Mouse (Mus musculus) kidney, postnatal 0 days (tissue): ENCODE results near the gene Cdr2. TPM values are rescaled to one million over a fixed set of nuclear protein-coding genes. Genes with fewer than 3 reads are reported as not detected.

Experiments used
- ATAC-seq: fragments of 200-750 bp; cut with Nextera tagmentation; replicated peaks from 2 replicates; pipeline ENCODE4 v1.8.0; 2017; ENCODE audit warnings: low read depth, moderate number of reproducible peaks, moderate TSS enrichment, moderate library complexity; ENCODE audit not compliant: low FRiP score
- DNase-seq: peaks from one replicate; pipeline ENCODE4 v3.0.0-alpha.2; 2016; ENCODE audit warnings: low spot score
- H3K27ac ChIP-seq: fragments of 300-500 bp; sonication (generic); 2 replicates; pipeline ENCODE4 v1.5.1; 2014; ENCODE audit warnings: mild to moderate bottlenecking
- H3K27me3 ChIP-seq: fragments of 300-500 bp; sonication (generic); 2 replicates; pipeline ENCODE4 v1.6.1; 2014; ENCODE audit warnings: low read length, mixed read lengths; ENCODE audit not compliant: insufficient read depth
- H3K36me3 ChIP-seq: fragments of 300-500 bp; sonication (generic); 2 replicates; pipeline ENCODE4 v1.6.1; 2014; ENCODE audit warnings: low read length, mixed read lengths; ENCODE audit not compliant: insufficient read depth
- H3K4me1 ChIP-seq: fragments of 300-500 bp; sonication (generic); replicated peaks from 2 replicates; pipeline ENCODE4 v1.6.1; 2014; ENCODE audit warnings: antibody characterized with exemption, low read length, mixed read lengths; ENCODE audit not compliant: insufficient read depth
- H3K4me2 ChIP-seq: fragments of 300-500 bp; sonication (generic); 2 replicates; pipeline ENCODE4 v1.6.1; 2014; ENCODE audit warnings: mild to moderate bottlenecking, low read length, moderate library complexity, mixed read lengths
- H3K4me3 ChIP-seq: fragments of 300-500 bp; sonication (generic); replicated peaks from 2 replicates; pipeline ENCODE4 v1.5.1; 2014; ENCODE audit warnings: low read depth, low read length
- H3K9ac ChIP-seq: fragments of 300-500 bp; sonication (generic); 2 replicates; pipeline ENCODE4 v1.6.1; 2014; ENCODE audit warnings: low read depth, low read length
- H3K9me3 ChIP-seq: fragments of 300-500 bp; sonication (generic); replicated peaks from 2 replicates; pipeline ENCODE4 v1.6.1; 2016; ENCODE audit warnings: low read length, inconsistent platforms, mixed read lengths
- CTCF ChIP-seq: IDR thresholded peaks from 2 replicates; pipeline ENCODE4 v1.5.1; 2016; ENCODE audit warnings: antibody characterized with exemption, low read depth, mild to moderate bottlenecking, moderate library complexity
- WGBS: fragments of 180-500 bp; shearing (Covaris S2); extraction: QIAGEN DNeasy Blood & Tissue Kit; methylation state at CpG from one replicate; pipeline ENCODE4 v1.1.7; 2014; 5-methylcytosine and 5-hydroxymethylcytosine counted together
- polyA plus RNA-seq: library from polyadenylated mRNA; unstranded; fragments of >200 nt; fragmentation: Nextera tagmentation; extraction: Ambion mirVana; gene quantifications from 2 replicates; pipeline ENCODE4 v1.2.1, GENCODE M21; 2015

Gene Cdr2
- polyA plus RNA-seq, 1 experiment from 2014 or later: 9.7 TPM

DNA sequence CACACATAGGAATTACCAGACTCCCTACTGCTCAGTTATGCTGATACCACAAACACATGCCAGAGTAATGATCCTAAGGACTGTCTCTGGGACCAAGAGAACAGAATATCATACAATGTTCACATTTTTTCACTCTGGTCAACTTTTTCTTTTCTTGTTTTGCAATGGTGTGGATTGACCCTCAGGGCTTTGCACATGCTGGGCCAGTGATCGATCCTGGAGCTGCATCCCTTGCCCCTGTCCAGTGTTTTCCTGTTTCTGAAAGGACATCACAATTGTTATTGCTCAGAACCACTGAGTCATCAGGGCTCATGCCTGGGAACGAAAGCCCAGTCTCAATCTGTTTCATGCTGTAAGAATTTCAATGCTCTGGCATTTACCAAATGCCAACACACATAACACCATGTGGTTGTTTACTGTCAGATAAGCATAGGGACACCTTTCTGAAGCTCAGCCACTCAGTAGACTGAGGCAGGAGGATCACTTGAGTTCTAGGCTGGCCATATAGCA, 17.0 kb upstream of the Cdr2 start:
- H3K27me3 ChIP-seq: no peaks in the 10 kb centered on the region
- no peak overlapping the region for H3K27ac ChIP-seq
- DNase-seq (no peak), ATAC-seq (no peak)
- no peak overlapping the region for H3K9ac ChIP-seq
- no peak overlapping the region for H3K4me3 ChIP-seq
- no peaks in the 10 kb centered on the region for H3K9me3 ChIP-seq
- H3K36me3 ChIP-seq: no peaks in the 10 kb centered on the region
- no peak for TF ChIP-seq CTCF
- WGBS: 78% methylated on average over 2 of the region's 2 CpGs
- no peaks in the 10 kb centered on the region for H3K4me1 ChIP-seq
- no peak overlapping the region for H3K4me2 ChIP-seq

DNA sequence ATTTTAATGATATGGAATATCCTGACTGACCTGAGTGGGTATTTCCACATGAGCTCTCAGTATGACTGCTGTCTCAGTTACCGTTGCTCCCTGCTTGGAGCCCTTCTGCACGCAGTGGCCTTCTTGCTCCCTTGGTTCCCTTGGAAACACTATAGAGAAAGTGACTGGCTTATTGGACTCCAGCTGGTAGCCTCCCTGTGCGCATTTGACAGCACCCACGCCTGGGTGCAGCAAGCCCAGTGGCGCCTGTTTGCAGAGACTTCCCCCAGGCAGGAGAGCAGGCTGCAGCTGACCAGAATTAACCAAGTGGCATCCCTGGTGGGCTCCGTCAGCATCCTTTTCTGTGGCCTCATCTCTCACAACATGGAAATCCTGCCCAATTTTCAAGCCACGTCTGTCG, 9.1 kb upstream of the Cdr2 start:
- H3K4me3 ChIP-seq: no peak overlapping the region
- H3K36me3 ChIP-seq: no peaks in the 10 kb centered on the region
- no peak overlapping the region for H3K27ac ChIP-seq
- H3K9me3 ChIP-seq: no peaks in the 10 kb centered on the region
- H3K4me1 ChIP-seq: no peaks in the 10 kb centered on the region
- DNase-seq (no peak), ATAC-seq (no peak)
- no peak overlapping the region for H3K4me2 ChIP-seq
- 73% methylated on average over 8 of the region's 8 CpGs for WGBS
- H3K9ac ChIP-seq: no peak overlapping the region
- no peak for TF ChIP-seq CTCF
- 0 out of 2 replicates have a peak, but pooled peaks cover 2% of the 10 kb centered on the region for H3K27me3 ChIP-seq

DNA sequence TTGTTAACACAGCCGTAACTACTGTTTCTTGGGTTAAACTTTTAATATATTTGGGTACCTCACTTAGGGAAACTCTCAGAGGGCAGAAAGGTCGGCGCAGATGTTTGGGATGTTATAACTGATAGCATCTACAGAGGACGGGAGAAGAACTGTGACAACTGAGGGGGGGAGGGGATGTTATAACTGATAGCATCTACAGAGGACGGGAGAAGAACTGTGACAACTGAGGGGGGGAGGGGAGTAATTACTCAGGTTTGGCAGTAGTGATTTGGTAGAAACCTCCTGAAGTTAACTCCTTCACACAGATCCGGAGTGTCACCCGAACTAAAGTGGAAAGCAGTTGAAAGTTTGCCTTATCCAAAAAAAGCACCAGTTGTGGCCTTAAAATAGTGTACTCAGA, 856 bp upstream of the Cdr2 start:
- no peaks in the 10 kb centered on the region for H3K9me3 ChIP-seq
- H3K9ac ChIP-seq: peak overlapping the region; percentile 73
- H3K4me2 ChIP-seq: peak overlapping the region; percentile 93
- 0 out of 2 replicates have a peak, but pooled peaks cover 3% of the 10 kb centered on the region for H3K27me3 ChIP-seq
- H3K4me1 ChIP-seq: 0 out of 2 replicates have a peak, but pooled peaks cover 3% of the 10 kb centered on the region
- TF ChIP-seq CTCF: no peak
- DNase-seq (no peak), ATAC-seq (no peak)
- no peaks in the 10 kb centered on the region for H3K36me3 ChIP-seq
- H3K4me3 ChIP-seq: peak overlapping the region; percentile 84
- H3K27ac ChIP-seq: peak overlapping the region; percentile 75; the same call in 1 of the 2 replicates
- 5% methylated on average over 7 of the region's 7 CpGs for WGBS

DNA sequence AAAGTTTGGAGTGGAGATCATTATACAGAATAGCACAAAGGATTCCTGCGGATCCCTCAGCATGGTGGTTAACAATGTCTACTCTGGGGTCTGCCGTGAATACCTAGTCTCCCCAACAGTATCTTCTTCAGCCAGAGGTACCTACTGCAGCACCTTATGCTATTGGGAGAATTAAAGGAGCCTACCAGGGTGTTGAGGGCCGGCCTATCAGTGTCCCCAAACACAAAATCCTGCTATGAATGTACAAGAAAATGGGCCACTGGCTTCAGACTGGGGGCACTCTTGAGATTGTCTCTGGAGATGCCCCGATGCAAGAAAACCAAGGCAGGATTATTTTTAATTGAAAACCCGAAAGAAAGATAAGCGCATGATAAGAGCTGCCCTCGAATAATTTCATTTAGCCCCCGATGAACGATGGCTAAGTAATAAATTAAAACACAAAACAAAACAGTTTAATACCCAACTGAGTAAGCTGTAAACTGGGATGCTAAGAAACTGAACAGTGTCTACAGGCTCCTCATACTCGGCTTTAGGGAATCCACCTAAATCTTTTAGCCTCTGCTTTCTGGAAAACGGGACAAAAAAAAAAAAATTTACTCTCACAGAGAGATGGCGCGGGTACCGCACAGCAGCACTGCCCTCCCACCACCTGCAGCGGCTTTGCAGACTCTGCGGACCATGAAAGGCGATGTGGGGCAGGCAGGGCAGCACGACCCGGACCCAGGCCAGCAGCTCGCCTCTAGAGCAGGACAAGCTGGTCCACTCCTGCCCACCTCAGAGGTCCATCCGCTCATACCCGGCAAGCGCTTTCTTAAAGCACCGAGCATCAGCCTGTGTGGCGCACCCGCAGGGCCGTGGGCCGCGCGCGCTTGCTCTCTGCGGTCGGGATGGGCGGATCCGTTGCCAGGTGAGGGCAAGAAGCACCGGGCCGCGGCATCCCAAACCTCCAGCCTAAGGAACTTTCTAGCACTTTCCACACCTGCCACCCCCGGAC, 884 bp downstream of the Cdr2 start:
- peak; percentile 15; the same call in 1 of the 2 replicates for TF ChIP-seq CTCF
- Histone ChIP-seq H3K4me1 (0 out of 2 replicates have a peak, but pooled peaks cover 3% of the 10 kb centered on the region), H3K9ac (peak overlapping the region; percentile 75), H3K27me3 (0 out of 2 replicates have a peak, but pooled peaks cover 2% of the 10 kb centered on the region), H3K36me3 (no peaks in the 10 kb centered on the region), H3K9me3 (no peaks in the 10 kb centered on the region), H3K4me3 (peak overlapping the region; percentile 84), H3K27ac (peak overlapping the region; percentile 64), H3K4me2 (peak overlapping the region; percentile 93)
- 6% methylated on average over 39 of the region's 39 CpGs for WGBS
- DNase-seq: peak; percentile 25
- ATAC-seq: peak; percentile 48

DNA sequence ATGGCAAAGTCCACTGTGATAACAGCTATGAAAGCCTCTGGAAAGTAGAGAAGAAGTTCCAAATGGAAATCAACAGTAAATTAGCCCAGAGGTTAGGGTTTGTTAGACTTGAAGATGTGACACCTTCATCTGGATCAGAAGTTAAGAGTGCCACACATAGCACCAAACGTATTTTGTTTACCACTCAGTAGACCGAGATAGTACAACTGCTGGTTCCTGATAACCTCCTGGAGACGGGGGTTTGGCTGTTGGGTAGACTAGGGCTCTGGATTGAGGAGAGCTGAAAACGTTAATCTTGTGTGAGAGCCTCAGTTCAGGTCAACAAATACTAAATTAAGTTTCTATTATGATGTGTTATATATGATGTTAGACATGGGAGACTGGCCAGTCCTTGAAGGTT, 2.1 kb downstream of the Cdr2 start:
- H3K9me3 ChIP-seq: no peaks in the 10 kb centered on the region
- H3K4me2 ChIP-seq: no peak overlapping the region
- no peaks in the 10 kb centered on the region for H3K27me3 ChIP-seq
- DNase-seq: no peak
- no peak for ATAC-seq
- H3K36me3 ChIP-seq: no peaks in the 10 kb centered on the region
- no peak overlapping the region for H3K27ac ChIP-seq
- no peak for TF ChIP-seq CTCF
- WGBS: 84% methylated on average over 4 of the region's 4 CpGs
- no peak overlapping the region for H3K4me3 ChIP-seq
- H3K9ac ChIP-seq: no peak overlapping the region
- 0 out of 2 replicates have a peak, but pooled peaks cover 3% of the 10 kb centered on the region for H3K4me1 ChIP-seq

DNA sequence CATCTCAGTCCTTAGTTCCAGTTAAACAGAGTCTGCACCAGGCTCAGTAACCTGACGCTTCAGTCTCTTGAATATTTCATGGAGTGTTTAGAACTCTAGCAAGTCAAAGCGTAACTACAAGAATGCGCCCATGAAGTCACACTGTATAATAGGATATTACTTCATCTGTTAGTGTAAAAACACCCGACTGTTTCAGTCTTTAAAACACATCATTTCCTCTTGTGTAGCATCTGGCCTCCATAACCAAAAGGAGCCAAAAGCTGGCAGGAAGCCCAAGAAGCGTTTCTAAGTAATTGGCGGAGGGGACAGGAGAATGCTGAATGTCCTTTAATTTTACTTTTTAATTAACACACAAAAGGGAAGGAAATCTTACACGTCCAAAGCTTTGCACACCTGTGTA, 5.0 kb downstream of the Cdr2 start:
- Histone ChIP-seq H3K4me2 (no peak overlapping the region), H3K4me1 (peaks cover 3% of the 10 kb centered on the region; the same call in 1 of the 2 replicates), H3K9ac (no peak overlapping the region), H3K27ac (no peak overlapping the region), H3K9me3 (no peaks in the 10 kb centered on the region), H3K27me3 (no peaks in the 10 kb centered on the region), H3K4me3 (no peak overlapping the region), H3K36me3 (no peaks in the 10 kb centered on the region)
- ATAC-seq (no peak), DNase-seq (peak; percentile 69)
- 39% methylated on average over 7 of the region's 7 CpGs for WGBS
- no peak for TF ChIP-seq CTCF
